Mouse (Mus musculus) CH12F3 (cell line): ENCODE results near the gene Ndufa13.

Experiments used
- in situ Hi-C: fragments of 300-500 bp; cut with MboI; formaldehyde crosslinking; loops from 2 replicates; pipeline ENCODE4 v1.14.3; 2020; ENCODE audit warnings: low sequenced_read_pairs

Ndufa13 gene

DNA sequence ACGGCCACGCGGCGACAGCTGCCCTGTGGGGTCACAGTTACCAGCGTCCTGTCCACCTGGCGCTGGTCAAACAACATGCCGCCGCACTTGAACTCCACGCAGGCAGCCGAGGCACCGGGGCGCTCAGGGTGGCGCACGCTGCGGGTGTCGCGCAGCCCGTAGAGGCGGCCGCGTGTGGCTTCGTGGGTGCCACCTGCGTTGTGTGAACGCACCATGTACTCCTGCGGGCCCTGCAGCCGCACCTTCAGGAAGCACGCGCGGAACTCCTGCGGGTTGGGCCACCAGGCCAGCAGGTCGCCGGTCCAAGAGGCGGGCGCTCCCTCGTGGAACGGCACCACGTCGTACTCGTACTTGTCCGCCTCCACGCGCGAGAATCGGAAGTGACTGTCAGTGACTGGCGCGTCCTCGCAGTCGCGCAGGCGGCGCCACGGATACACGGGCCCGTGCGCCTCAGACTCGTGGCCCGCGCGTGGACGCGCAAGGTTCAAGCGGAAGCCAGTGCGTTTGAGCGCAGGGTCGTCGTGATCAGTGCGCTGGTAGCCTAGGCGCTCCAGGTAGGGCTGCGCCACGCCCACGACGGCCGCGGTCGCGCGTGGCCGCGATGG is 21.0 kb downstream of the Ndufa13 start:
- in situ Hi-C loops = no loop called here

DNA sequence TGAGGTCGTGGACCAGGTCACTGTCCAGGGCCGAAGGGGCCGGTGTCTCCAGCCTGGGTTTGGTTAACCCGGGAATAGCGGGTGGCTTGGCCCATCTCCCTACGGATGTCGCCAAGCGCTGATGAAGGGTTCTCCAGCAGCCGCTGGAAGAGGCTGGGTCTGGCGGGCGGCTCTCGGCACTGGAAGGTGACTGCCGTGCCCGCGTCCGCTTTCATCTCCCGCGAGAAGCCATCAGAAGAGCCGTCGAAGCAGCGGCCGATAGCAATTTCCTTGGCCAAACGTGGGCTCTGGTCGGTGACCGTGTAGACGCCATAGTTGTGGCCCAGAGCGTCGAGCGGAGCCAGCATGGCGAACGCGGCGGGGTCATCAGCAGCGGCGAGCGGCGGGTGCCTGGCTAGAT is 21.5 kb downstream of the Ndufa13 start:
- in situ Hi-C loops = no loop called here

DNA sequence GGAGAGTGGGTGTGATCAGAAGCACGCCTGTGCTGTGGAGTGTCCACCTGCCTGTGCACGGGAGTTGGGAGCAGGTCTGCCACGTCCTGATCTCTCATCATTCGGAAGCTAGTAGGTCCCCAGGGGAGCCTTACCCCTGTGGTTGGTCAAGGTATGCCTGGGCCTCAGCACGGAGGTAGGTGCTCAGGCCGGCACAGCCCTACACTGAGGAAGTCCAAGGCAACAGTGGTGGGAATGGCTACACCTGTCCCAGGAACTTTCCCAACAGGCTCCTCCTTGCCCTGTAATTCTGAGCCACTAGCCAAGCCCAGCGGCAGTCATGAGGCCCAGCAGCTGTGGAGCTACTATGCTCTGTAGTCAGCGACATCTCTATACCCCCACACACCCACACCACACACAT is 22.7 kb downstream of the Ndufa13 start:
- in situ Hi-C loops = no loop called here

DNA sequence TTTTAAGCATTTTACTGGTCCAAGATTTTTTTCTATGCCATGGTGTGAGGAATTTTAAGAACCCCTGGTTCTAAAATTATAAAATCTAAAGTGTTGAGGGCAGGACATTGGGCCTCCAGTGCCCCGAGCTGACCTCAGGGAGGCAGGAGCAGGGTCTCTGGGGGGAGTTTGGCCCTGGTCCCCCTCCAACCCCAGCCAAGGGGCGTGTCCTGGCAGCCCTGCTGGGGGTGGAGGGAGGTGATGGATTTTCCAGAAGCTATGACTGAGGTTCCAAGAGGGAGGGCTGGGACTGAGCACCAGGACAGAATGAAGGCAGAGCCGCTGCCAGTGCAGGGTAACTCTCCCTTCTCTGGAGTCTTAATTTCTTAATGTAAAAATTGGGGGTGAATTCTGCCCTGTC is 24.4 kb downstream of the Ndufa13 start:
- in situ Hi-C loops = no loop called here

DNA sequence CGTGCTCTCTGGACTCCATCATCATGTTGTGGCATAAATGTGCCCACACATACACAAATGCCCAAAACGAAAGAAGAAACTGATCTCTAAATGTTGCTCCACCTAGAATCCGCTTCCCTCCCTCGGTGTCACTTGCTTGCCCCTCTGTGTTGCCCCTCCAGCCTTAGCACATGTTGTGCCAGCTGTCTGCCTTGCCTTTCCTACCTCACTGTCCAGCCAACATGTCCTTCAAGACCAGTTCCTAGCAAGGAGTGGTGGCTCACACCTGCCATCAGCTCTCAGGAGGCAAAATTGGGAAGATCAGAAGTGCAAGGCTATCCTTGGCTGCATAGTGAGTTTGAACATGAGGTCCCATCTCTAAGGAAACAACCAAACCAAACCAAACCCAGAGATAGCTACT is 25.0 kb downstream of the Ndufa13 start:
- in situ Hi-C loops = no loop called here

DNA sequence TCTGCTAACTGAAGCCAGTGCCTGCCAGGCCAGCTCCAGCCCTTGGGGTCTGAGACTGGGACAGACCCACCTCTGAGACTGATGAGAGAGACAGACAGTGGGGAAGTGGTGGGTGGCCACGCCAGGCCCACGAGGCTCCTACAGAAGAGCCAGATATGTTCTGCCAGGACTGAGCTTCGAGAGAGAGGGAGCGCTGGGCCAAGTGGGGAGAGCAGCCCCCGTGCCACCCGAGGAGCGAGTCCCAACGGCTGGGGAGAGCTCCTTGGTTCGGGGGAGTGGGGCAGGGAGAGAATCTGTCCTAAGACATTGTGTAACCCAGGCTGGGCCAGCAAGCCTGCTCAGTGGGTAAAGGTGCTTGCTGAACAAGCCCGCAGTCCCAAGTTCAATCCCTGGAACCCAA is 25.4 kb downstream of the Ndufa13 start:
- in situ Hi-C loops = no loop called here

DNA sequence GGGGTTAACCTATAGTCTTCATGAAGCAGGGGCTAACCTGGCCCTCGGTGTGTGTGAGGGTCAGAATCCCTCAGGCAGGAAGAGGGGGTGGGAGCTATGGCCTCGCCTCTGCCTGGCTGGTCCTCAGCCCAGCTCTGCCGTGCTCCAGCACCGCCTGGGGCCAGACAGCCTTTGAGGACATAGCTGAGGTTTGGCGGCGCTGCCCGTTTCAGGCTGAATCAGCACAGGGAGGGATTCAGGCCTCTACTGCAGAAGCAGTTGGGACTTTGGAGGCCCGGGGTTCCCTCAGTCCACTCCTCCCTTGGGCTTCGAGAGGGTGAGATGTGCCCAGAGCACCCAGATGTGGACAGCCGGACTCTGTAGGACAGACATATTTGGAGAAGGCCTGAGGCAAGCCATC is 26.3 kb downstream of the Ndufa13 start:
- in situ Hi-C loops = no loop called here

DNA sequence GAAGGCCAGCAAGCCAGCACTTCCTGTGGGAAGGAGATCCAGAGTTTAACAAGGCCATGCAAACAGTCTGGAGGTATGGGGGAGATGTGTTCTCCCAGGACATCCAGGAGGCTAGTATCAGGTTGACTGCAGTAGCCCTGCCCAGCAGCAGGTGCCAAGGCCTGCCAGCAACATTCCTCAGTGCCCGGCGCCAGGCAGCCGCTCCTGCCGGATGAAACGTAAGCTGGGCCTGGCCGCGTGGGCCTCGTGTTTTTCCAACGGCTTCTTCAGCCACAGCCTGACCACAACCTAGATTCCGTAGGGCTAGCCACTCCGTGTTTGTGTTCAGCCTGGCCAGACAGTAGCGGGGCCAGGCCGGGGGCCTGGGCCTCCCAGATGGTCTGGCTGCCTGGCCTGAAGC is 27.7 kb downstream of the Ndufa13 start:
- in situ Hi-C loops = no loop called here

DNA sequence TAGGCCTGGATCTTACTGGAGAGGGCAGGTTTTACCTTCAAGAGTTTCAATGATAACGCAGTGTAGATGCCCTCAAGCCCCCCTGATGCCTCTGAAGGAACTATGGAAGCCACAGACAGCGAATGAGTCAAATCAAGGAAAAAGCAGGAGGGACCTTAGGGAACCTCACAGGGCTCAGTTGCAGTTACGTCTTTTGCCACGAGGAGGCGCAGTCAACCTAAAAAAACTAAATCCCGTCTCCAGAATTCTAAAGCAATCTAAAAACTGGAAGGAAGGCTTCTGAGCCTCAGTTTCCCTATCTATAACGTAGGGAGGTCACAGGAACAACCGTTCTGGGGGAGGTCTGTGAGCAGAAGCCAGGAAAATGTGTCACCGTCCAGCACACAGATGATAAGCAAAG is 28.2 kb downstream of the Ndufa13 start:
- in situ Hi-C loops = no loop called here

DNA sequence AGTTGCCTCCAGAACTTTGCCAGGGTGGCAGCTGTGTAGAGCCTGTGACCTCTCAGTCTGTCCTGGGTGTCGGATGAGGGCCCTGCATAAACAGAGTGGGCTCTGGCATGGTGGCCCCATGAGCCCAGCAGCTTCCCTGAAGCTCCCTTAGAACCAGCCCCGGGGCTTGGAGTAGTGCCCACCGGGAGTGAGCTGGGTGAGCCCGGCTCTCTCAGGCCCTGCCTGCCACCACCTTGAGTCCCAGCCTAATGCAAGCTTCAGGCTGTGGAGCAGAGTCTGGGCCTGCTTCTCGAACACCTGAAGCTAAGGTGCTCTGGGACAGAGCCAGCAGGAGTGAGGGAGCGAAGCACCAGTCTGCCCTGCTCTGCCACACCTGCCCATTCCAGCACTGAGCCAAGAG is 31.5 kb downstream of the Ndufa13 start:
- in situ Hi-C loops = no loop called here

DNA sequence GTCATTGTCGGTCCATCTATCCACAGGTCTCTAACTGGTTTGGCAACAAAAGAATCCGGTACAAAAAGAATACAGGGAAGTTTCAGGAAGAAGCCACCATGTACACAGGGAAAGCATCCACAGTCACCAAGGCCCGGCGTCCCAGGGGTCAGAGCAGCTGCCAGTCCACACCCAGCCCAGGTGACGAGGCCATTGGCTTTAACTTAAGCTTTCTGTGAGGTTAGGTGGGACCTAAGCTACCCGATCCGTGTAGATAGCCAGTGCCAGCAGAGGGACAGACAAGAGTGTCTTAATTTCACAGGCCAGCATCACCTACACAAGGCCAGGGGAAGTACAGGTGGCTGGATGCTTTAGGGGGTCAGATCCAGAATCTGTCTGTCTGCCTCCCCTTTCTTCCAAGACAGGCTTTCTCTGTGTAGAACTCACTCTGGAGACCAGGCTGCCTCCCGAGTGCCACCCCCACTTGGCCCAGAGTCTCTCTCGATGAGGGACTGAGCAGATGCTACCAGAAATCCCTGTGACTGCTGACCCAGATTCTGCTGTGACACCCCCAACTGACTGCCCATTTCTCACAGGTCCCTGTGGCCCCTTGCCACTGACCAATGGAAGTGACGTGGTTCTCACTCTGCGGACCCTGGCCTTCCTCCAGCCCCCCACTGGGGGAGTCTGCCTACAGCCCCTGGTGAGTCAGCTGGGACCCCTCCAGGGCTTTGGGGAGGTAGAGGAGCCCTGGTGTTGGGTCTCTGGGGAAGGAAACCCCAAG is 32.2 kb downstream of the Ndufa13 start:
- in situ Hi-C loops = no loop called here

DNA sequence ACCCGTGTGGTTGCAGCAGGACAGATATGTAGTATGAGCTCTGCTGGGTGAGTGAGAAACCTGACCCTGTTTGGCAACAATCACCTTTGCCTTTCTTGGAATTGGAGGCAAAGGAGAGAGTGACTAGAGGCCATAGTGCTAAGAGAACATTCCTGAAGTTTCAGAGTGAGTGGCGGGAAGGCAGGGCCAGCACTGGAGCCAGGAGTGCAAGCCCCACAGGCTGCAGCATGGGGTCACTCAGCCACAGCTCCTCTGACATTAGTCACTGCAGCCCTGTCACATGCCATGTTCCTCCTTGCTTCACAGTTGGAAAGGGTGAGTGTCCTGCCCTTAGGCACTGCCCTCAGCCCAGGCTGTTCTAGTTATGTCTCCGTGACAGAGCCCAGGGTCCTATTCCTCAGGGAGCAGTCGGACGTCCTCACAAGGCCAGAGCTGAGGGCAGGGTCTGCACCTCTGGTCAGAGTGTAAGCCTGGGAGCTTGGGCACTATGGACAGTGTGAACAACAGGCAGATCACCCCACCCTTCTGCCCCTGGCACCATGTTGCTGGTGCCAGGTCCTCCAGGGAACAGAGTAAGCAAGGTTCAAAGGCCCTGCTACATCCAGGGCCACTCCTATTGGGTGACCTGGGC is 34.5 kb downstream of the Ndufa13 start:
- in situ Hi-C loops = no loop called here

DNA sequence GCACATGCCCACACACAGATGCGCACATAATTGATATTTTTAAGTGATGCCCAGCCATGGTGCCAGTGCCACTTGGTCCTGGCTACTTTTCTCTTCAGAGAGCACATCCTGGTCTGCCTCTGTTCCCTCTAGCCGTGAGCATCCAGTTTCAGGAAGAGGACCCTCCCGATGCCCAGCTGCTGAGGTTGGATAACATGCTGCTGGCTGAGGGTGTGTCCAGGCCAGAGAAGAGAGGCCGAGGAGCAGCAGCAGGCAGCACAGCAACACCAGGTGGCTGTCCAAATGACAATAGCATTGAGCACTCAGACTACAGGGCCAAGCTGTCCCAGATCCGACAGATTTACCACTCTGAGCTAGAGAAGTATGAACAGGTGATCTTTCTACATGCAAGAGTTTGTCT is 38.2 kb downstream of the Ndufa13 start:
- in situ Hi-C loops = no loop called here

DNA sequence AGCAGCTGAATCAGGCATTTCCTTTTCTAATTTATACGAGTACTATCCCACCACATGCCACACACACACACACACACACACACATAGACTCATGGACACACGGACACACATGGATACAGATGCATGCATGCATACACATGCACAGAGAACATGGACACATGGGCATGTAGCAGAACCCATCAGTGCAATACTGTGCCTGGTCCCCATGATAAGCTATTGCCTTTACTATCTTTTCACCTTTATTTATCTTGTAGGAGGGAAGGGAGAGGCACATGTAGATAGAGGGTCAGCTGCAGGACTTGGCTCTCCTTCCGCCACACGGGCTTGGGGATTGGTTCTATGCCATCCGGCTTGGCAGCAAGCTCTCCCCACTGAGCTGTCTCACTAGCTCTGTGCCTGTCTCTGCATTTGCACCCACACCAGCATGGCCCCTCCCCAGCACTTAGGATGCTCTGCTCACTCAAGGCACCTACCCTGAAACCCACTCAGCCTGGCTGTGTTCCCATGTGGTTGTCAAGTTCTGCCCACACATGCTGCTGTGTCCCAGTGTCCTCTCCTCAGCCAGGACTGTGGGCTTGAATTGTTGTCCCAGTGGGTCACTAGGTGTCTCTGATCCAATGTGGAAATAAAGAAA is 38.9 kb downstream of the Ndufa13 start:
- in situ Hi-C loops = no loop called here

DNA sequence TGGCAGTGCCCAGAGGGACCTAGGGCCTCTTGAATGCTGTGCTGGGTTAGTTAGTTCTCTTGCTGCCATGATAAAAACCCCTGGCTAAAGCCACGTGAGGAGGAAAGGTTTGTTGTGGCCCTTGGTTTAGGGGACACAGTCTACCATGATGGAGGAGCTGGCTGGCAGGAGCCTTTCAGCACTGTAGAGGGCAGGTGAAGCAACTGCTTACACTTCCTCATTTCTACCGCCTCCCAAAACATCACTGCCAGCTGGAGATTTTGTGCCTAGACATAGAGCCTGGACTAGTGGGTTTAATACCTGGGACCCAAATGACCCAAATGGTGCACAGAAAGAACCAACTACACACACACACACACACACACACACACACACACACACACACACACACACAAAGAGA is 41.1 kb downstream of the Ndufa13 start:
- in situ Hi-C loops = no loop called here

DNA sequence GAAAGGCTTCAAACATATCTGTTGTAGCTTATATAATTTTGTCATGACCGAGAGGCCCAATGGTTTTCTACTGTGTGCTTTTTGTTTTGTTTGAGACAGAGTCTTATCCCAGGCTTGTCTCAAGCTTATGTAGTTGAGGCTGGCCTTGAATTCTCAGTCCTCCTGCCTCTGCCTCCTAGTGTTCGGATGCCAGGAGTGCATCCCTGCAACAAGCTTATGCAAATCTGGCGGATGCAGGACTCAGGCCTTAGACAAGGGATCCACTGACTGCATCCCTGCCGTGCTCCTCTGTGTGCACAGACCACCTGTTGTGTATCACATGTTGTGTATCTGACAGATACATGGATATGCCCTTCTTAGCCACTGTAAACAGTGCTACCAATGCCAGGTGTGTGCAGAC is 41.6 kb downstream of the Ndufa13 start:
- in situ Hi-C loops = no loop called here

DNA sequence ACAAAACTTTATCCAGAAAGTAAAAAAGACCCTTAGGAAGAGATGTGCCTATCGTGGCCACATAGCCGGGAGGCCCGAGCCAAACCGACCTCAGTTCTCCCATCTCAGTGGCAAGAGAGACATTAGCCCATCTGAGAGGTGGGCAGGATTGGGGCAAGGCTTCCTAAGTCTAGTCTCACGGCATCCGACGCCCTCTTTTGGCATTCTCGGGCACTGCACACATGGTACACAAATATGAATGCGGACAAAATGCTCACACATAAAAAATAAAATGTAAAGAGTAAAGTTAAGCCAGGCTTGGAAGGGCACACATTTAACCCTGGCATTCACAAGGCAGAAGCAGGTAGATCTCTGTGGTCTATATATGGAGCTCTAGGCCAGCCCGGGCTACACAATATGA is 48.5 kb downstream of the Ndufa13 start:
- in situ Hi-C loops = no loop called here

DNA sequence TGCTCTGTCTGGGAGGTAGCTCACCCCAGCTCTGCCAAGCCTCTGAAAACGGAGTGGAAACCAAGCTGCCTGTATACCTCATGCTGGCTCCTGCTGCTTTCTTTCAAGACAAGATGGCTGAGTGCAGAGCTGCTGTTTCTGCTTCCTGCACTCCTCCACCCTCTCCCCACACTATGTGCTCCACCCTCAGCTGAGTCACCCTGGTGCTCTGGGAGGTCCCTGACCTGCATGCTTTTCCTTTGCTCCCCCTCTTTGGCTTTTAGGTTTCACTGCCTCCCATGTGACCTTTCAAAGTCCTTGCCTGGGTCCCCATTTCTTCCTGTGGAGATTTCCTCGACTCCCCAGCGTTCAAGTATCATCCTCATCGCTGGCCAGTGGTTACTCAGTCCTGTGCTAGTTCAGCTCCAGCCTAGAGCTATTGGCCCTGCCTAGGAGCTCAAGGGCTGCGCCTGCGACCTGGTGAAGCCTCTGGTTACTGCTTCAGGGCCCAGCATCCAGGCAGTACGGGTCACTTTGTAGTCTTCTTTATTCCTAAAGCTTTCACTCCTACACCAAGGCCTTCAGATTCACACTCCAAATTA is 51.3 kb downstream of the Ndufa13 start:
- in situ Hi-C loops = no loop called here

DNA sequence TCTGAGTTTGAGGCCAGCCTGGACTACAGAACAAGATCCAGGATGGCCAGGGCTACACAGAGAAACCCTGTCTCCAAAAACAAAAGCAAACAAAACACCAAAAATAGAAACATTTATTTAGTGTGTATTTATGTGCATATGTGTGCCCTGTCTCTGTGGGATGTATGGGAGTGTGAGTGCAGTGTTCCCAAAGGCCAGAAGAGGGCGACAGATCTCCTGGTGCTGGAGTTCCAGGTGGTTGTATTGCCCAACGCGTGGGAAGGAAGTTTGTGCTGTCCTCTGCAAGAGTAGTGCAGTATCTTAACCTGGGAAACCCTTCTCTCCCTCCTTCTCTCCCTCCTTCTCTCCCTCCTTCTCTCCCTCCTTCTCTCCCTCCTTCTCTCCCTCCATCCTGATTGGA is 52.5 kb downstream of the Ndufa13 start:
- in situ Hi-C loops = no loop called here

DNA sequence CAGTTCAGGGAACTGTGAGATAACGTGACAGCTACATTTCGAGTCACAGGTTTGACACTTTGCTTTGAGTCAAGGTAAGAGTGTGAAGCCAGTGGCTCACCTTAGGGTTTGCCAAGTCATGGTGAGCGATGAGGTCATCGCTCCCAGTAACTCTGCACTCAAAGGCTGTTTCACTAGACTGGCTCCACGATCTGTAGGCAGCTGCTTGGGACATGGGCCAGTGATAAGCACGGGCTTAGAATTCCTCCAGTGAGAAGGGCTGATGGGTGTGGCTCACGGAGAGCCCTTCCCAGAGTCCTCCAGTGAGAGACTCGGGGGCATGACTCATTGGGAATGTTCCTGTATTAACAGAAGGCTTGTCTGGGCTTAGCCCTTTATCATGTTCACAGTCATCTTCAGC is 53.4 kb downstream of the Ndufa13 start:
- in situ Hi-C loops = no loop called here

DNA sequence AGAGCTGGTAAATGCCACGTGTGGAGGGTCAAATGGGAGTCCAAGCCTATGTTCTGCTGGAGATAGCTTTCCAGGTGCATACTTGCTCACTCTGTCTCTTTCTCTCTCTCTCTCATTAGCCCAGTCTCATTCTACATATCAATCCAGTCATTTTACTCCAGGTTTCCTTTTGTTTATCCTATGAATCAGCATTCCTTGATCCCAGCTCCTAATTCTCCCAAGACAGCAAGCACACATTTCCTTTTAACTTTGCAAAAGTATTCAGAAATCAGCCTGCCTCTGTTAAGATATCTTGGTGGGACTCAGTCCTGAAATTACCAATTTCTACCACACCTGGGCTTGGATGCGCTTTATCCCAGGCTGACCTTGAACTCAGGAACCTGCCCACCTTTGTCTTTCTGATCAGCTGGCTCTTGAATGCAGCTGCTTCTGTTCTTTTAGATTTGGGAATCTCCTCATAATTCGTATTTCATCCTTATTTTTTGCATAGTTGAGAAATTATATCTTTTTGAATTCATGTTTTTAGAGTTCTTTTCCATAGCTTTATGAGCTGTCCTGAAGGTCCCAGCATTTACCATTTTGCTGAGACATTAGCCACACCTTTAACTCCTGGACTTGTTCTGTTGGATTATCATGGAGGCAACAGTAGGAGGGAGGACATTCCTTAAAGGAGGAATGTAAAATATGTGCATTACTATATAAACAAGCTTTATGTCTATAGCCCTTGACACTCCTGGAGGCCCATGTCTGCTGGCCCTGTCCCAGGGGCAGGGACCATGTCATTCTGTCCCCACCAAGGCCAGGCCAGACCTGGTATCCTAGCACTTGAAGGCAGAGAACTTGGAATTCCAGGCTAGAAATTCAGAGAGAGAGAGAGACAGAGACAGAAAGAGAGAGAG is 54.9 kb downstream of the Ndufa13 start:
- in situ Hi-C loops = no loop called here
